Mouse (Mus musculus) stomach, adult 2 months (tissue): ENCODE data around the gene Rcc1l. TPM values are rescaled to one million over a fixed set of nuclear protein-coding genes. Genes with fewer than 3 reads are reported as not detected.

ENCODE experiments used
- polyA plus RNA-seq: library from polyadenylated mRNA; depleted of rRNA; stranded (reverse); fragments of >200 nt; gene quantifications from 2 replicates; pipeline ENCODE4 v1.2.3, GENCODE M21; 2012; rRNA removed

Gene Rcc1l
- 6.7 and 8.5 TPM in 2 replicates for polyA plus RNA-seq

GRCm38 (mm10) chr5:134176169-134176881, at the start of gene Rcc1l:
TSS of gene Rcc1l (minus strand) at chr5:134176774.

GRCm38 (mm10) chr5:134183880-134184808, 7.6 kb upstream of the Rcc1l start, which contains the start of gene Gtf2ird2:
TSS of gene Gtf2ird2 (plus strand) at chr5:134184019.

GRCm38 (mm10) chr5:134099496-134100211, 76.9 kb downstream of the Rcc1l start, which contains the start of gene Castor2:
TSS of gene Castor2 (plus strand) at chr5:134099711.

Other genes with a start within 250 kb of the Rcc1l start
- 2.0 and 2.5 TPM in 2 replicates for gene Castor2, start 77.1 kb downstream of the Rcc1l start, polyA plus RNA-seq
- gene Gtf2ird2, start 7.2 kb upstream of the Rcc1l start, polyA plus RNA-seq = 1.6 and 1.9 TPM in 2 replicates
- 3.7 and 9.8 TPM in 2 replicates for gene Ncf1, start 52.9 kb upstream of the Rcc1l start, polyA plus RNA-seq
- 31.8 and 32.8 TPM in 2 replicates for gene Gtf2i, start 138.0 kb upstream of the Rcc1l start, polyA plus RNA-seq